Mouse (Mus musculus): ENCODE results near the gene Pik3r3. TPM values are rescaled to one million over a fixed set of nuclear protein-coding genes. Genes with fewer than 3 reads are reported as not detected.

Gene Pik3r3
- total RNA-seq, 1 experiment = 7.8 TPM

DNA sequence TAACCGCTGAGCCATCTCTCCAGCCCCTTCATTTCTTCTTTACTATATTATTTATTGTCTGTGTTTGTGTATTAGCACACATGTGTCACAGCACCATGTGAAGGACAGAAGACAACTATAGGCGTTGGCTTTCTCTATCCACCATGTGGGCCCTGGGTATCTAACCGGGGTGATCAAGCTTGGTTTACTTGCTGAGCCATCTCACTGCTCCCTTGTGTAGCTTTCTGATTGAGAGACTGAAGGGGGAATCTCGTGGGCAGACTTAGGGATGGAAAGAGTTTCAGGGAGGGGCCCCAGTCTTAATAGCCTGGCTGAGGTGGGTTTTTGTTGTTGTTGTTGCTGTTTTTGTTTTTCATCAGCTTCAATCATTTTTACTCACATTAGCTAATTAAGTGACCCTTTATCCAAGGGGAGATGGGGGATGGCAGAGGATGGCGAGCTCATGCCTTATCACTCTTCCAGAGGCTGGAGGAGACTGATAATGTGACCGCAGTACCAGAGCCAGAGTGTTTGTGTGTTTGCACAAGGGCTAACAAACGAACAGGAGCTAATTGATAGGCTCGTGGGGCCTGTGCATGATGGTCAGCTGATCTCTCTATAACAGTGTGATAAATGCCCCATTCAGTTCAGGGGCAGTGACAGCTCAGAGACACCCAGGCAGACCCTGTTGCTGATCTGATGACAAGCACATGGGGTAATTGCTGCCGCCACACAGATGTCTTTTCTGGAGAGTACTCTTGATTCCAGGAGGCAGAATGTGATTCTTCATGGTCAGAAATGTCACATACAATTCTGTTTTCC, 27.6 kb upstream of the Pik3r3 start:
- DNase-seq (ENCODE audit: low read depth, low spot score) = no peak
- no peak overlapping the region for H3K9ac ChIP-seq (ENCODE audit: insufficient read depth, low read depth, low read length, poor library complexity, severe bottlenecking)
- H3K4me1 ChIP-seq (ENCODE audit: control insufficient read depth in 2 of 2, insufficient read depth in 2 of 2, low read length in 2 of 2, poor library complexity in 1 of 2) = no peaks in the 10 kb centered on the region
- H3K36me3 ChIP-seq (ENCODE audit: control insufficient read depth, insufficient read depth, low read length, poor library complexity, severe bottlenecking) = no peaks in the 10 kb centered on the region
- in situ Hi-C loops (cut with MboI; ENCODE audit: low sequenced_read_pairs in 2 of 2, unreplicated experiment in 2 of 2) = no loop called here
- H3K9me3 ChIP-seq (ENCODE audit: control insufficient read depth, insufficient read depth, low read depth, low read length) = no peaks in the 10 kb centered on the region
- H3K27ac ChIP-seq (ENCODE audit: insufficient read depth, low read depth, low read length, poor library complexity, severe bottlenecking) = no peak overlapping the region
- no peak for TF ChIP-seq MAFK (IDR thresholded peaks at IDR 0.05; ENCODE audit: insufficient read depth, low read depth, low read length)
- TF ChIP-seq ZC3H11A (IDR thresholded peaks at IDR 0.05; ENCODE audit: borderline replicate concordance, low read depth, low read length) = no peak
- TF ChIP-seq ZNF384 (IDR thresholded peaks at IDR 0.05; ENCODE audit: low read depth, low read length) = no peak
- TF ChIP-seq HCFC1 (IDR thresholded peaks at IDR 0.05; ENCODE audit: borderline replicate concordance, insufficient read depth, low read length) = no peak
- no peak for TF ChIP-seq CHD2 (IDR thresholded peaks at IDR 0.05; ENCODE audit: low read depth, low read length)
- H3K4me3 ChIP-seq (ENCODE audit: insufficient read depth in 1 of 2, low read depth in 1 of 2, low read length in 2 of 2, poor library complexity in 1 of 2, severe bottlenecking in 1 of 2) = no peak overlapping the region

DNA sequence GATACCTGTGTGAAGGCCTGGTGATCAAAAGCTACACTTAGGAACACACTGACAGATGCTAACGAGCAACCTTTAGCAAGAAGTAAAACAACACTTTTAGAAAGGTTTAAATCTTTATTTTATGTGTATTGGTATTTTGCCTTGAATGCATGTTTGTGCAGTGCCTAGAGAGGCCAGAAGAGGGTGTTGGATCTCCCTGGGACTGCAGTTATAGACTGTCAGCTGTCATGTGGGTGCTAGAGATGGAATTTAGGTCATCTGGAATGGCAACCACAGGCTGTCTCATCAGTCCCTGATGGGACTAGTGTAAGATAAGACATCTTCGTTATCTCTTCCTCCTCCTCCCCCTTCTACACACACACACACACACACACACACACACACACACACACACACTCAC, 23.0 kb upstream of the Pik3r3 start:
- Histone ChIP-seq H3K9me3 (ENCODE audit: control insufficient read depth, insufficient read depth, low read depth, low read length) (no peaks in the 10 kb centered on the region), H3K4me3 (ENCODE audit: insufficient read depth in 1 of 2, low read depth in 1 of 2, low read length in 2 of 2, poor library complexity in 1 of 2, severe bottlenecking in 1 of 2) (no peak overlapping the region), H3K27ac (ENCODE audit: insufficient read depth, low read depth, low read length, poor library complexity, severe bottlenecking) (no peak overlapping the region), H3K36me3 (ENCODE audit: control insufficient read depth, insufficient read depth, low read length, poor library complexity, severe bottlenecking) (no peaks in the 10 kb centered on the region), H3K9ac (ENCODE audit: insufficient read depth, low read depth, low read length, poor library complexity, severe bottlenecking) (no peak overlapping the region), H3K4me1 (ENCODE audit: control insufficient read depth in 2 of 2, insufficient read depth in 2 of 2, low read length in 2 of 2, poor library complexity in 1 of 2) (no peaks in the 10 kb centered on the region)
- in situ Hi-C loops (cut with MboI; ENCODE audit: low sequenced_read_pairs in 2 of 2, unreplicated experiment in 2 of 2) = no loop called here
- no peak for TF ChIP-seq ZNF384 (IDR thresholded peaks at IDR 0.05; ENCODE audit: low read depth, low read length)
- no peak for TF ChIP-seq MAFK (IDR thresholded peaks at IDR 0.05; ENCODE audit: insufficient read depth, low read depth, low read length)
- TF ChIP-seq HCFC1 (IDR thresholded peaks at IDR 0.05; ENCODE audit: borderline replicate concordance, insufficient read depth, low read length) = no peak
- TF ChIP-seq ZC3H11A (IDR thresholded peaks at IDR 0.05; ENCODE audit: borderline replicate concordance, low read depth, low read length) = no peak
- no peak for TF ChIP-seq CHD2 (IDR thresholded peaks at IDR 0.05; ENCODE audit: low read depth, low read length)
- DNase-seq (ENCODE audit: low read depth, low spot score) = no peak

DNA sequence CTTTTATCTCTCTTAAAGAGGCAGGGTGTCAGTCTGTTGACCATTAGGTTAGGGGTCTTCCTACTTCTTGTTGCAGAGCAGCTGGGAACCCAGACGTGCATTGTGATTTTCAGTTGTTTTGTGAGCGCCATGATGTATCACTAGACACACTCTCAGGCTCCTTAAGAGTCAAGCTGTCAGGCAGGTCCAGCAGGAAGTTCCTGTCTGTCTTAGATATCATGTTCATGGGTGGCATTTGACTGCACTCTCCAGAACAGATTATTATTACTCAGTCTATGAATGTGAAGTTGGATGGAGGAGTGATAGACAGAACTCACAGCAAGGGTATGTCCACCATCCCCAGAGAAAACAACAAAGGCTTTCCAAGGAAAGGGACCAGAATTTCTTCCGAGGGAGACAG, 17.0 kb upstream of the Pik3r3 start:
- Histone ChIP-seq H3K9me3 (ENCODE audit: control insufficient read depth, insufficient read depth, low read depth, low read length) (no peaks in the 10 kb centered on the region), H3K36me3 (ENCODE audit: control insufficient read depth, insufficient read depth, low read length, poor library complexity, severe bottlenecking) (no peaks in the 10 kb centered on the region), H3K27ac (ENCODE audit: insufficient read depth, low read depth, low read length, poor library complexity, severe bottlenecking) (no peak overlapping the region), H3K4me3 (ENCODE audit: insufficient read depth in 1 of 2, low read depth in 1 of 2, low read length in 2 of 2, poor library complexity in 1 of 2, severe bottlenecking in 1 of 2) (no peak overlapping the region), H3K9ac (ENCODE audit: insufficient read depth, low read depth, low read length, poor library complexity, severe bottlenecking) (no peak overlapping the region), H3K4me1 (ENCODE audit: control insufficient read depth in 2 of 2, insufficient read depth in 2 of 2, low read length in 2 of 2, poor library complexity in 1 of 2) (peaks cover 0 to 2% of the 10 kb centered on the region in 2 experiments; a peak in 1 of 4 replicates)
- DNase-seq (ENCODE audit: low read depth, low spot score) = no peak
- TF ChIP-seq MAFK (IDR thresholded peaks at IDR 0.05; ENCODE audit: insufficient read depth, low read depth, low read length) (no peak), CHD2 (IDR thresholded peaks at IDR 0.05; ENCODE audit: low read depth, low read length) (no peak), ZC3H11A (IDR thresholded peaks at IDR 0.05; ENCODE audit: borderline replicate concordance, low read depth, low read length) (no peak), HCFC1 (IDR thresholded peaks at IDR 0.05; ENCODE audit: borderline replicate concordance, insufficient read depth, low read length) (no peak), ZNF384 (IDR thresholded peaks at IDR 0.05; ENCODE audit: low read depth, low read length) (no peak)
- in situ Hi-C loops (cut with MboI; ENCODE audit: low sequenced_read_pairs in 2 of 2, unreplicated experiment in 2 of 2) = no loop called here

DNA sequence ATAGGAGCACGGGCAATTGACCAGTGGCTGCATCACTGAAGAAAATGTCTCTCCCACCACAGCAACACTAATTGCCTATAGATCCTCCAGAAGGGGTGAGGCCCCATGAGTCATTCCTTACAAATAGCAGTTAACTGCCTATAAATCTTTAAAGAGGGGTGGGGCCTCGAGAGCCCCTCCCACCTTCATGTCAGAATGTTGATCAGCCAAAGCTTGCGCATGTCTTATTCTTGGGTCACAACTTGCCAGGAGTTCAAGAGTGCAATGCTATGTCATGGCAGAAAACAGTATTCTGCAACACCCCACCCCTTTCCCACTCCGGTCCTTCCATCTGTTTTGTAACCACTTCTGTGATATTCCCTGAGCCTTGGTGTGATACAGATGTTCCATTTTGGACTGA, 14.9 kb upstream of the Pik3r3 start:
- DNase-seq (ENCODE audit: low read depth, low spot score) = no peak
- Histone ChIP-seq H3K9ac (ENCODE audit: insufficient read depth, low read depth, low read length, poor library complexity, severe bottlenecking) (no peak overlapping the region), H3K4me3 (ENCODE audit: insufficient read depth in 1 of 2, low read depth in 1 of 2, low read length in 2 of 2, poor library complexity in 1 of 2, severe bottlenecking in 1 of 2) (no peak overlapping the region), H3K9me3 (ENCODE audit: control insufficient read depth, insufficient read depth, low read depth, low read length) (no peaks in the 10 kb centered on the region), H3K27ac (ENCODE audit: insufficient read depth, low read depth, low read length, poor library complexity, severe bottlenecking) (no peak overlapping the region), H3K36me3 (ENCODE audit: control insufficient read depth, insufficient read depth, low read length, poor library complexity, severe bottlenecking) (no peaks in the 10 kb centered on the region), H3K4me1 (ENCODE audit: control insufficient read depth in 2 of 2, insufficient read depth in 2 of 2, low read length in 2 of 2, poor library complexity in 1 of 2) (peaks cover 0 to 2% of the 10 kb centered on the region in 2 experiments; a peak in 1 of 4 replicates)
- TF ChIP-seq MAFK (IDR thresholded peaks at IDR 0.05; ENCODE audit: insufficient read depth, low read depth, low read length) (no peak), ZNF384 (IDR thresholded peaks at IDR 0.05; ENCODE audit: low read depth, low read length) (no peak), ZC3H11A (IDR thresholded peaks at IDR 0.05; ENCODE audit: borderline replicate concordance, low read depth, low read length) (no peak), HCFC1 (IDR thresholded peaks at IDR 0.05; ENCODE audit: borderline replicate concordance, insufficient read depth, low read length) (no peak)
- in situ Hi-C loops (cut with MboI; ENCODE audit: low sequenced_read_pairs in 2 of 2, unreplicated experiment in 2 of 2) = no loop called here

Data from ES-E14 (cell line).